14 mouse cellular contexts compared by ENCODE assay signal in genomic region chr16:30129218-30130112, GRCm38 (mm10).
DNase-seq lines count a peak whose midpoint lies in the region; ATAC-seq and TF ChIP-seq lines count a peak whose summit lies in the region.
"Had no signal": no experiment of that assay in that cellular context is flagged by ENCODE, and none has a peak within 500 bp of the region (broad histone marks: within the 10 kb centered on the region; RNA-seq: fewer than 3 reads in every experiment).

No protein-coding gene starts in this region.

- ATAC-seq in kidney, embryonic 15.5 days (replicated peaks; ENCODE audit: low FRiP score), result 0 out of 2 replicates have a peak, but pooled peaks have one; percentile 2
- ATAC-seq in forebrain, embryonic 13.5 days, result peak; percentile 85
- 0 out of 2 replicates have a peak, but pooled peaks have one; percentile 32 for ATAC-seq in hindbrain, postnatal 0 days
- ATAC-seq in neural tube, embryonic 14.5 days (ENCODE audit: low read depth), result 0 out of 2 replicates have a peak, but pooled peaks have one; percentile 14
- ATAC-seq: liver, postnatal 0 days had no signal

- H3K36me3 ChIP-seq in kidney, embryonic 15.5 days, result no peaks in the 10 kb centered on the region
- no peaks in the 10 kb centered on the region for H3K36me3 ChIP-seq in forebrain, embryonic 13.5 days (ENCODE audit: poor library complexity, severe bottlenecking)
- H3K36me3 ChIP-seq in hindbrain, postnatal 0 days (ENCODE audit: insufficient read depth, low read length), result no peaks in the 10 kb centered on the region
- H3K36me3 ChIP-seq in neural tube, embryonic 14.5 days (ENCODE audit: control insufficient read depth, insufficient read depth, low read length), result no peaks in the 10 kb centered on the region
- H3K36me3 ChIP-seq in kidney, adult 2 months (ENCODE audit: control insufficient read depth, insufficient read depth, low read length), result no peaks in the 10 kb centered on the region
- H3K36me3 ChIP-seq: limb, embryonic 12.5 days had no signal

- TF ChIP-seq POLR2A in kidney, adult 2 months (IDR thresholded peaks at IDR 0.05; ENCODE audit: low read depth, low read length), result no peak

- H3K27me3 ChIP-seq in kidney, embryonic 15.5 days, result 0 out of 2 replicates have a peak, but pooled peaks cover 3% of the 10 kb centered on the region
- peaks cover 97% of the 10 kb centered on the region for H3K27me3 ChIP-seq in forebrain, embryonic 13.5 days
- H3K27me3 ChIP-seq in hindbrain, postnatal 0 days (ENCODE audit: insufficient read depth, low read length), result peaks cover 26% of the 10 kb centered on the region; the same call in 1 of the 2 replicates
- H3K27me3 ChIP-seq in neural tube, embryonic 14.5 days (ENCODE audit: control insufficient read depth, insufficient read depth, low read length), result no peaks in the 10 kb centered on the region
- H3K27me3 ChIP-seq in kidney, adult 2 months (replicated peaks; ENCODE audit: control insufficient read depth, insufficient read depth, low read length), result no peaks in the 10 kb centered on the region
- H3K27me3 ChIP-seq: limb, embryonic 12.5 days had no signal

- no peak overlapping the region for H3K9ac ChIP-seq in kidney, embryonic 15.5 days
- H3K9ac ChIP-seq in forebrain, embryonic 13.5 days, result no peak overlapping the region
- no peak overlapping the region for H3K9ac ChIP-seq in hindbrain, postnatal 0 days (replicated peaks; ENCODE audit: low read length)
- H3K9ac ChIP-seq in neural tube, embryonic 14.5 days (replicated peaks; ENCODE audit: low read depth, low read length), result no peak overlapping the region
- H3K9ac ChIP-seq: limb, embryonic 12.5 days; liver, postnatal 0 days had no signal

- H3K4me1 ChIP-seq in kidney, embryonic 15.5 days, result peaks cover 23% of the 10 kb centered on the region
- H3K4me1 ChIP-seq in forebrain, embryonic 13.5 days, result peaks cover 22% of the 10 kb centered on the region
- H3K4me1 ChIP-seq in hindbrain, postnatal 0 days (ENCODE audit: insufficient read depth, low read length), result no peaks in the 10 kb centered on the region; the same call in 1 of the 2 replicates
- no peaks in the 10 kb centered on the region; the same call in 1 of the 2 replicates for H3K4me1 ChIP-seq in neural tube, embryonic 14.5 days (ENCODE audit: control insufficient read depth, insufficient read depth, low read length)
- no peaks in the 10 kb centered on the region for H3K4me1 ChIP-seq in kidney, adult 2 months (ENCODE audit: control insufficient read depth, insufficient read depth, low read length)

- no peak overlapping the region for H3K4me2 ChIP-seq in kidney, embryonic 15.5 days
- H3K4me2 ChIP-seq in forebrain, embryonic 13.5 days, result peak overlapping the region; percentile 32
- no peak overlapping the region for H3K4me2 ChIP-seq in hindbrain, postnatal 0 days (ENCODE audit: low read depth, low read length)
- no peak overlapping the region for H3K4me2 ChIP-seq in neural tube, embryonic 14.5 days (ENCODE audit: low read depth, low read length)
- H3K4me2 ChIP-seq: limb, embryonic 12.5 days had no signal

- TF ChIP-seq CTCF in hindbrain, postnatal 0 days (IDR thresholded peaks at IDR 0.05; ENCODE audit: low read depth), result no peak
- no peak for TF ChIP-seq CTCF in kidney, adult 2 months (conservative IDR thresholded peaks at IDR 0.05; ENCODE audit: insufficient read depth, insufficient read length, low read depth, low read length)

- WGBS in kidney, embryonic 15.5 days, result 43% methylated on average over 17 of the region's 17 CpGs
- WGBS in forebrain, embryonic 13.5 days, result 2% methylated on average over 17 of the region's 17 CpGs
- WGBS in hindbrain, postnatal 0 days, result 17% methylated on average over 17 of the region's 17 CpGs
- WGBS in neural tube, embryonic 14.5 days, result 10% methylated on average over 17 of the region's 17 CpGs
- 70% methylated on average over 17 of the region's 17 CpGs for WGBS in kidney, adult 2 months

- no peak overlapping the region for H3K4me3 ChIP-seq in kidney, embryonic 15.5 days (replicated peaks)
- H3K4me3 ChIP-seq in forebrain, embryonic 13.5 days, result no peak overlapping the region
- H3K4me3 ChIP-seq in hindbrain, postnatal 0 days (ENCODE audit: low read length), result no peak overlapping the region
- H3K4me3 ChIP-seq in neural tube, embryonic 14.5 days (ENCODE audit: low read depth, low read length), result no peak overlapping the region
- no peak overlapping the region for H3K4me3 ChIP-seq in kidney, adult 2 months (ENCODE audit: insufficient read depth, low read depth, low read length)
- H3K4me3 ChIP-seq: limb, embryonic 12.5 days had no signal

- DNase-seq in kidney, postnatal 36 days, result no peak
- DNase-seq in hindbrain, postnatal 0 days (ENCODE audit: low spot score), result no peak
- no peak for DNase-seq in kidney, adult 2 months
- no peak for DNase-seq in T-cell, adult 2 months (ENCODE audit: low spot score)
- DNase-seq in c-Kit-positive CD71-positive TER-119-positive erythroid progenitor cells, embryonic 14.5 days (ENCODE audit: low spot score), result no peak
- DNase-seq: cerebellum, postnatal 36 days; gastrocnemius, postnatal 14 days; kidney, adult 18-20 months; layer of hippocampus, adult 9-11 months; liver, postnatal 0 days had no signal

- H3K27ac ChIP-seq in kidney, embryonic 15.5 days, result no peak overlapping the region
- no peak overlapping the region; the same call in 1 of the 2 replicates for H3K27ac ChIP-seq in forebrain, embryonic 13.5 days
- no peak overlapping the region for H3K27ac ChIP-seq in hindbrain, postnatal 0 days
- H3K27ac ChIP-seq in neural tube, embryonic 14.5 days (ENCODE audit: low read depth, low read length), result no peak overlapping the region
- H3K27ac ChIP-seq in kidney, adult 2 months (ENCODE audit: insufficient read depth, low read depth, low read length), result no peak overlapping the region
- H3K27ac ChIP-seq: limb, embryonic 12.5 days had no signal

- H3K9me3 ChIP-seq in kidney, embryonic 15.5 days (replicated peaks), result no peaks in the 10 kb centered on the region; the same call in 1 of the 2 replicates
- H3K9me3 ChIP-seq in forebrain, embryonic 13.5 days (replicated peaks), result peaks cover 8% of the 10 kb centered on the region
- no peaks in the 10 kb centered on the region for H3K9me3 ChIP-seq in hindbrain, postnatal 0 days (ENCODE audit: low read length)
- H3K9me3 ChIP-seq in neural tube, embryonic 14.5 days (ENCODE audit: control insufficient read depth, low read length), result no peaks in the 10 kb centered on the region
- H3K9me3 ChIP-seq: limb, embryonic 12.5 days had no signal

Comparison
In these comparisons a context has a peak if more than half of its experiments do, and no peak if none do; other contexts are left out.
1. ATAC-seq: peak in every context shown above with its lines; median percentile 85 in forebrain, embryonic 13.5 days; 32 in hindbrain, postnatal 0 days; 14 in neural tube, embryonic 14.5 days; 2 in kidney, embryonic 15.5 days.